ENCODE assay signal across 31 mouse cellular contexts in genomic region chr9:54647456-54647855, GRCm38 (mm10). TPM values are rescaled to one million over a fixed set of nuclear protein-coding genes. Genes with fewer than 3 reads are reported as not detected.
DNase-seq lines count a peak whose midpoint lies in the region; ATAC-seq and TF ChIP-seq lines count a peak whose summit lies in the region.
"Had no signal": no experiment of that assay in that cellular context is flagged by ENCODE, and none has a peak within 500 bp of the region (broad histone marks: within the 10 kb centered on the region; RNA-seq: fewer than 3 reads in every experiment).

No protein-coding gene starts in this region.

- H3K79me3 ChIP-seq in C2C12 (ENCODE audit: low read depth) = no peaks in the 10 kb centered on the region

- no peaks in the 10 kb centered on the region for H3K9me3 ChIP-seq in kidney, embryonic 14.5 days (ENCODE audit: control insufficient read depth, low read length)
- no peaks in the 10 kb centered on the region for H3K9me3 ChIP-seq in stomach, postnatal 0 days (ENCODE audit: control insufficient read depth, low read length)
- H3K9me3 ChIP-seq: embryonic facial prominence, embryonic 10.5 days; embryonic facial prominence, embryonic 13.5 days; forebrain, embryonic 12.5 days; forebrain, embryonic 15.5 days; G1E; heart, embryonic 12.5 days; heart, embryonic 15.5 days; hindbrain, embryonic 10.5 days; hindbrain, embryonic 13.5 days had no signal

- TF ChIP-seq POLR2A in myocyte (IDR thresholded peaks at IDR 0.05; ENCODE audit: insufficient read length, low read depth) = no peak

- no peak overlapping the region for H3K27ac ChIP-seq in kidney, embryonic 14.5 days (ENCODE audit: low read depth, low read length)
- peak overlapping the region; percentile 50; the same call in 1 of the 2 replicates for H3K27ac ChIP-seq in stomach, postnatal 0 days (replicated peaks)
- H3K27ac ChIP-seq: embryonic facial prominence, embryonic 10.5 days; embryonic facial prominence, embryonic 13.5 days; forebrain, embryonic 12.5 days; forebrain, embryonic 15.5 days; heart, embryonic 15.5 days; hindbrain, embryonic 10.5 days; hindbrain, embryonic 13.5 days had no signal

- TF ChIP-seq EP300 in stomach, postnatal 0 days (optimal IDR thresholded peaks at IDR 0.05) = peak; percentile 57

- no peaks in the 10 kb centered on the region for H3K36me3 ChIP-seq in kidney, embryonic 14.5 days (ENCODE audit: control insufficient read depth, insufficient read depth, low read length)
- H3K36me3 ChIP-seq in C2C12 (ENCODE audit: control insufficient read depth, insufficient read depth) (no peaks in the 10 kb centered on the region), myocyte (ENCODE audit: control insufficient read depth, insufficient read depth) (no peaks in the 10 kb centered on the region)
- H3K36me3 ChIP-seq in stomach, postnatal 0 days (ENCODE audit: control insufficient read depth, insufficient read depth, low read length) = no peaks in the 10 kb centered on the region
- H3K36me3 ChIP-seq: embryonic facial prominence, embryonic 10.5 days; embryonic facial prominence, embryonic 13.5 days; forebrain, embryonic 12.5 days; forebrain, embryonic 15.5 days; G1E; heart, embryonic 12.5 days; heart, embryonic 15.5 days; hindbrain, embryonic 10.5 days; hindbrain, embryonic 13.5 days had no signal

- no peaks in the 10 kb centered on the region for H3K27me3 ChIP-seq in kidney, embryonic 14.5 days (ENCODE audit: control insufficient read depth, insufficient read depth, low read length)
- H3K27me3 ChIP-seq in C2C12 (ENCODE audit: control insufficient read depth, insufficient read depth, insufficient read length) = no peaks in the 10 kb centered on the region
- H3K27me3 ChIP-seq in myocyte (ENCODE audit: control insufficient read depth, insufficient read depth, insufficient read length) = no peaks in the 10 kb centered on the region
- no peaks in the 10 kb centered on the region for H3K27me3 ChIP-seq in stomach, postnatal 0 days (ENCODE audit: control insufficient read depth, insufficient read depth, low read length)
- H3K27me3 ChIP-seq: embryonic facial prominence, embryonic 13.5 days; forebrain, embryonic 12.5 days; forebrain, embryonic 15.5 days; heart, embryonic 15.5 days; hindbrain, embryonic 13.5 days; Patski had no signal

- intact Hi-C loops in left cerebral cortex, postnatal 14 days (cut with DNase I) = no loop called here

- ATAC-seq in kidney, embryonic 14.5 days (ENCODE audit: low FRiP score, low TSS enrichment) = peak; percentile 44; the same call in 1 of the 2 replicates
- ATAC-seq in stomach, postnatal 0 days (ENCODE audit: low FRiP score, low TSS enrichment) = peak; percentile 6; the same call in 1 of the 2 replicates
- ATAC-seq: forebrain, embryonic 15.5 days; hindbrain, embryonic 16.5 days; Patski had no signal

- H3K79me2 ChIP-seq in C2C12 (ENCODE audit: control insufficient read depth, insufficient read depth) = peaks cover 7% of the 10 kb centered on the region
- H3K79me2 ChIP-seq in myocyte (ENCODE audit: control insufficient read depth, insufficient read depth) = no peaks in the 10 kb centered on the region

- no peak overlapping the region for H3ac ChIP-seq in C2C12 (ENCODE audit: control insufficient read depth, insufficient read length, low read depth)
- no peak overlapping the region for H3ac ChIP-seq in myocyte (ENCODE audit: control insufficient read depth, insufficient read length)

- no peak overlapping the region for H3K9ac ChIP-seq in kidney, embryonic 14.5 days (ENCODE audit: low read depth, low read length)
- no peak overlapping the region for H3K9ac ChIP-seq in stomach, postnatal 0 days (ENCODE audit: low read length)
- H3K9ac ChIP-seq: embryonic facial prominence, embryonic 13.5 days; forebrain, embryonic 12.5 days; forebrain, embryonic 15.5 days; heart, embryonic 12.5 days; heart, embryonic 15.5 days; hindbrain, embryonic 13.5 days had no signal

- no peak for TF ChIP-seq CTCF in C2C12 (IDR thresholded peaks at IDR 0.05; ENCODE audit: control insufficient read depth, insufficient read depth, insufficient read length)
- TF ChIP-seq CTCF in stomach, postnatal 0 days (IDR thresholded peaks at IDR 0.05; ENCODE audit: low read depth) = no peak

- no peak for DNase-seq in kidney, adult 11 months
- no peak for DNase-seq in stomach, postnatal 0 days (ENCODE audit: low spot score)
- DNase-seq in embryo, embryonic 9.5 days (ENCODE audit: extremely low spot score) = no peak
- no peak for DNase-seq in left cerebral cortex, postnatal 14 days (ENCODE audit: low spot score in 2 of 2)
- DNase-seq in left cerebral cortex, adult 11 months (ENCODE audit: low spot score) = no peak
- DNase-seq: adrenal gland, postnatal 10 days; adrenal gland, postnatal 36 days; cerebellum, adult 11 months; cerebellum, adult 2 months; cerebellum, adult 9-11 months; cerebellum, postnatal 25 days; gastrocnemius, postnatal 25 days; heart, adult 18-20 months; heart, postnatal 10 days; heart, postnatal 36 days had no signal

- no peak overlapping the region for H3K4me2 ChIP-seq in kidney, embryonic 14.5 days (replicated peaks; ENCODE audit: low read depth, low read length)
- peak overlapping the region; percentile 22 for H3K4me2 ChIP-seq in myocyte (ENCODE audit: low read depth)
- H3K4me2 ChIP-seq in stomach, postnatal 0 days (replicated peaks; ENCODE audit: low read depth) = no peak overlapping the region
- H3K4me2 ChIP-seq: embryonic facial prominence, embryonic 13.5 days; forebrain, embryonic 12.5 days; forebrain, embryonic 15.5 days; heart, embryonic 12.5 days; heart, embryonic 15.5 days; hindbrain, embryonic 13.5 days had no signal

- H3K4me3 ChIP-seq in kidney, embryonic 14.5 days (ENCODE audit: low read length) = no peak overlapping the region
- H3K4me3 ChIP-seq in C2C12 (ENCODE audit: insufficient read depth, poor library complexity, severe bottlenecking) (no peak overlapping the region), myocyte (no peak overlapping the region)
- no peak overlapping the region for H3K4me3 ChIP-seq in stomach, postnatal 0 days (ENCODE audit: low read depth, low read length)
- H3K4me3 ChIP-seq: embryonic facial prominence, embryonic 10.5 days; embryonic facial prominence, embryonic 13.5 days; erythroblast, embryonic 14.5 days; forebrain, embryonic 12.5 days; forebrain, embryonic 15.5 days; heart, embryonic 12.5 days; heart, embryonic 15.5 days; hindbrain, embryonic 10.5 days; hindbrain, embryonic 13.5 days had no signal

- 25% methylated on average over 2 of the region's 2 CpGs for WGBS in kidney, embryonic 14.5 days
- WGBS in stomach, postnatal 0 days = 43% methylated on average over 2 of the region's 2 CpGs

- H3K4me1 ChIP-seq in kidney, embryonic 14.5 days (ENCODE audit: control insufficient read depth, insufficient read depth, low read length) = 0 out of 2 replicates have a peak, but pooled peaks cover 4% of the 10 kb centered on the region
- H3K4me1 ChIP-seq in stomach, postnatal 0 days (replicated peaks; ENCODE audit: control insufficient read depth, insufficient read depth) = no peaks in the 10 kb centered on the region
- H3K4me1 ChIP-seq: embryonic facial prominence, embryonic 10.5 days; embryonic facial prominence, embryonic 13.5 days; forebrain, embryonic 12.5 days; forebrain, embryonic 15.5 days; heart, embryonic 15.5 days; hindbrain, embryonic 10.5 days; hindbrain, embryonic 13.5 days had no signal

TF ChIP-seq in C2C12, 6 proteins besides CTCF, POLR2A, EP300 and RAD21:
- TF ChIP-seq CEBPB (IDR thresholded peaks at IDR 0.05; ENCODE audit: low read depth) = peak; percentile 20
- TF ChIP-seq FOSL1 (IDR thresholded peaks at IDR 0.05; ENCODE audit: insufficient read depth, low read length, poor library complexity, severe bottlenecking) = no peak
- peak; percentile 82 for TF ChIP-seq MYOD1 (IDR thresholded peaks at IDR 0.05; ENCODE audit: control insufficient read depth, insufficient read length, low read depth)
- TF ChIP-seq USF1 (IDR thresholded peaks at IDR 0.05; ENCODE audit: low read depth) = peak; percentile 34
- TF ChIP-seq MAX (IDR thresholded peaks at IDR 0.05) = no peak

TF ChIP-seq in myocyte, 11 proteins besides CTCF, POLR2A, EP300 and RAD21:
- TF ChIP-seq SRF (IDR thresholded peaks at IDR 0.05; ENCODE audit: control insufficient read depth, insufficient read length, low read depth) = no peak
- no peak for TF ChIP-seq MAX (IDR thresholded peaks at IDR 0.05; ENCODE audit: low read depth)
- no peak for TF ChIP-seq REST (IDR thresholded peaks at IDR 0.05; ENCODE audit: insufficient read depth, insufficient read length)
- no peak for TF ChIP-seq TCF3 (IDR thresholded peaks at IDR 0.05; ENCODE audit: insufficient read length, low read depth)
- no peak for TF ChIP-seq TCF12 (IDR thresholded peaks at IDR 0.05; ENCODE audit: insufficient read depth, poor library complexity, severe bottlenecking)
- no peak for TF ChIP-seq POLR2AphosphoS2 (IDR thresholded peaks at IDR 0.05; ENCODE audit: insufficient read length, low read depth)
- peak; percentile 57 for TF ChIP-seq CEBPB (IDR thresholded peaks at IDR 0.05; ENCODE audit: insufficient read depth, poor library complexity, severe bottlenecking)
- peak; percentile 22 for TF ChIP-seq USF1 (IDR thresholded peaks at IDR 0.05; ENCODE audit: low read depth)
- TF ChIP-seq E2F4 (IDR thresholded peaks at IDR 0.05; ENCODE audit: insufficient read depth) = no peak
- no peak for TF ChIP-seq MYOG (IDR thresholded peaks at IDR 0.05; ENCODE audit: control insufficient read depth in 1 of 3, insufficient read depth in 1 of 3, insufficient read length in 2 of 3, low read depth in 2 of 3)
- peak in 1 of 3 experiments; percentile 58 for TF ChIP-seq MYOD1 (IDR thresholded peaks at IDR 0.05; ENCODE audit: control insufficient read depth in 1 of 3, insufficient read length in 2 of 3, low read depth in 2 of 3)

RNA-seq across cellular contexts. Expression of gene Acsbg1, which starts 14.2 kb away (rescaled TPM):
- polyA plus RNA-seq in kidney, embryonic 14.5 days (2014; fragmentation: Nextera tagmentation; extraction: Ambion mirVana) = 2.2 and 3.0 TPM in 2 replicates
- polyA plus RNA-seq in C2C12 (2012; fragmentation: generic; extraction: Trizol) = 36.6 TPM
- polyA plus RNA-seq in myocyte (2012; fragmentation: generic; extraction: Trizol) = 48.0 TPM
- polyA plus RNA-seq in stomach, postnatal 0 days (2015; fragmentation: Nextera tagmentation; extraction: Ambion mirVana) = 57.7 and 68.3 TPM in 2 replicates
- 100 to 1,000 TPM; 125 to 132 TPM for total RNA-seq in left cerebral cortex, postnatal 14 days (2021)
- total RNA-seq: common myeloid progenitor, adult 5-6 weeks had no signal
- polyA plus RNA-seq: erythroblast, embryonic 14.5 days; heart, embryonic 15.5 days had no signal

RNA-seq across cellular contexts. Expression of gene Dnaja4, which starts 51.2 kb away (rescaled TPM):
- 1.9 and 3.0 TPM in 2 replicates for polyA plus RNA-seq in kidney, embryonic 14.5 days (2014; fragmentation: Nextera tagmentation; extraction: Ambion mirVana)
- 7.1 TPM for polyA plus RNA-seq in C2C12 (2012; fragmentation: generic; extraction: Trizol)
- 11.7 TPM for polyA plus RNA-seq in myocyte (2012; fragmentation: generic; extraction: Trizol)
- polyA plus RNA-seq in stomach, postnatal 0 days (2015; fragmentation: Nextera tagmentation; extraction: Ambion mirVana) = 5.5 and 6.2 TPM in 2 replicates
- total RNA-seq in left cerebral cortex, postnatal 14 days (2021) = 10 to 100 TPM; 23.9 to 24.4 TPM
- polyA plus RNA-seq: G1E had no signal
